Mouse (Mus musculus): ENCODE results near the gene Rbm20. TPM values are rescaled to one million over a fixed set of nuclear protein-coding genes. Genes with fewer than 3 reads are reported as not detected.

Rbm20 gene
- polyA plus RNA-seq, 1 experiment from 2014 or later: 0.59 TPM

DNA sequence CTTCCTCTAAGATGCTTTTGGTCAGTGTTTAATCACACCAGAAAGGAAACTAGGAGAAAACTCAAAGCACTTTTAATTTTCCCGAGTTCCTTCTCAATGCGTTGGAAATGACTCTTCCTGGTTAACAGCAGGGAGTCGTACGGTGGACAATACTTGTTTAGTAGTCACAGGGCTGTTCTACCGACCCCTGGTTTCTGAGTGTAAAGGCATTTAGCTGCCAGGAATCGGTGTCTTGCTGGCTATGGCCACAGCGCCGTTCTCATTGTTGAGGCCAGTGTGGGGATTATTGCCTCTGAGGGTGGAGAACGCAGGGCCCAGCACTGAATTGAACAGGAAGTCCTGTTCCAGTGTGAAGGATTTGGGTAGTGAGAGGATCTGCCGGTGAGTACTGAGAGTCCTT lies 13.7 kb downstream of the Rbm20 start:
- Histone ChIP-seq H3K27ac (ENCODE audit: low read depth) (no peak overlapping the region), H3K4me3 (ENCODE audit: low read depth, low read length) (no peak overlapping the region), H3K4me2 (no peak overlapping the region), H3K9me3 (ENCODE audit: low read depth, low read length) (no peaks in the 10 kb centered on the region), H3K27me3 (ENCODE audit: insufficient read depth, low read length) (no peaks in the 10 kb centered on the region), H3K36me3 (ENCODE audit: insufficient read depth) (no peaks in the 10 kb centered on the region), H3K4me1 (ENCODE audit: insufficient read depth) (no peaks in the 10 kb centered on the region), H3K9ac (no peak overlapping the region)
- no peak for ATAC-seq (ENCODE audit: insufficient read depth)
- no peak for DNase-seq
- no peak for TF ChIP-seq CTCF (IDR thresholded peaks at IDR 0.05; ENCODE audit: low read depth)
- 75% methylated on average over 10 of the region's 10 CpGs for WGBS

DNA sequence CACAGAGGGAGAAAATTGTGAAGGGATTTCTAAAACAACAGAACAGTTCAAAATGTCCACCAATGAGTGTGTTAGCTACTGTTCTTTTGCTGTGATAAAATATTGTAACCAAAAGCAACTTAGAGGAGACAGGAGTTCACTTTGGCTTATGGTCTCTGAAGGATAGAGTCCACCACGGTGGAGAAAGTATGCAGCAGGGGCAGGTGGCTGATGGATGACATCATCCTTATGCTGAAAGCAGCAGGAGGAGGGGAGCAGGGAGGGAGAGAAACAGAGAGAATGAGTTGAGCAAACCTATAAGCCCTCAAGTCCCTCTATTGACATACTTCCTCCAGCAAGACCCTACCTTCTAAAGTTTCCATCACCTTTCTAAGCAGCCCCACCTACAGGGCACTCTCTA lies 16.9 kb downstream of the Rbm20 start:
- no peak overlapping the region for H3K9ac ChIP-seq
- no peaks in the 10 kb centered on the region for H3K9me3 ChIP-seq (ENCODE audit: low read depth, low read length)
- ATAC-seq (ENCODE audit: insufficient read depth) (no peak), DNase-seq (no peak)
- H3K27me3 ChIP-seq (ENCODE audit: insufficient read depth, low read length): no peaks in the 10 kb centered on the region
- 0% methylated on average over 1 of the region's 1 CpGs for WGBS
- H3K36me3 ChIP-seq (ENCODE audit: insufficient read depth): no peaks in the 10 kb centered on the region
- TF ChIP-seq CTCF (IDR thresholded peaks at IDR 0.05; ENCODE audit: low read depth): no peak
- H3K4me1 ChIP-seq (ENCODE audit: insufficient read depth): peaks cover 3% of the 10 kb centered on the region; the same call in 1 of the 2 replicates
- no peak overlapping the region for H3K27ac ChIP-seq (ENCODE audit: low read depth)
- no peak overlapping the region for H3K4me3 ChIP-seq (ENCODE audit: low read depth, low read length)
- H3K4me2 ChIP-seq: no peak overlapping the region

DNA sequence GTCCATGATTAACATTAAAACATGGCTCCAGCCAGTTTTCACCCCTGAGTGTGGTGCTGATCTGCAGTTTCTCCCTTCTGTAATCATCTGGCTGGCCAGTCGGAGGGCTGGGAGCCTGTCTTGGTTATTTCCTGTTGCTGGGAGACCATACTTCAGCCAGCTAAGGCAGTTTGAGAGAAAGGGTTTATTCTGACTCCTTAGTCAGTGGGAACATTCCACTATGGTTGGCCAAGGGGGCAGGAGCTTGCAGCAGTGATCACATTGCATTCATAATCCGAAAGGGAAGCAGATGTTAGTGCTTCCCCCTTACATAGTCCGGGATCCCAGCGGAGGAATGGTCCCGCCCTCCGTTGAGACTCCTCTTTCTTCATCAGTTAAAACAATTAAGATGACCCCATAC lies 19.0 kb downstream of the Rbm20 start:
- H3K4me1 ChIP-seq (ENCODE audit: insufficient read depth): peaks cover 3% of the 10 kb centered on the region; the same call in 1 of the 2 replicates
- no peak overlapping the region for H3K4me3 ChIP-seq (ENCODE audit: low read depth, low read length)
- no peaks in the 10 kb centered on the region for H3K36me3 ChIP-seq (ENCODE audit: insufficient read depth)
- H3K27me3 ChIP-seq (ENCODE audit: insufficient read depth, low read length): no peaks in the 10 kb centered on the region
- no peak for TF ChIP-seq CTCF (IDR thresholded peaks at IDR 0.05; ENCODE audit: low read depth)
- ATAC-seq (ENCODE audit: insufficient read depth) (no peak), DNase-seq (peak; percentile 25)
- H3K9ac ChIP-seq: no peak overlapping the region
- WGBS: 59% methylated on average over 6 of the region's 6 CpGs
- no peak overlapping the region; the same call in 1 of the 2 replicates for H3K27ac ChIP-seq (ENCODE audit: low read depth)
- no peaks in the 10 kb centered on the region for H3K9me3 ChIP-seq (ENCODE audit: low read depth, low read length)
- H3K4me2 ChIP-seq: no peak overlapping the region

DNA sequence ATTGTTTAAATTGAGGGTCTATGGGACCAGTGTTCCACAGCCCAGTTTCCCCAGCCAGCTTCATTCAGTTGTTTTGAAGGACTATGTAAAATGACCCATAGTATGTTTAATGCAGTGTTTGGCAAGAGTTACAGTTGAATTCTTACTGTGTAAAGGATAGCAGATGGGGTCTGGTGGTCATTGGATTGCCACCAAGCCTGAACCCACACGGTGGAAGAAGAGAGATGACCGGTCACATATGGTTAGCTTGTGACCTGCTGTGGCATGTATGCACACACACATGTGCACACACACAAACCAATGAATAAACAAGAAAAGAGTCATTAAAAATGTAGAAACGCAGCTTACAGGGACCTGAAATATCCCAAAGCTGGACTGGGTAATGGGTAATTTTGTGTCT lies 19.5 kb downstream of the Rbm20 start:
- H3K27ac ChIP-seq (ENCODE audit: low read depth): no peak overlapping the region
- 83% methylated on average over 3 of the region's 3 CpGs for WGBS
- no peak for DNase-seq
- peaks cover 3% of the 10 kb centered on the region; the same call in 1 of the 2 replicates for H3K4me1 ChIP-seq (ENCODE audit: insufficient read depth)
- H3K4me3 ChIP-seq (ENCODE audit: low read depth, low read length): no peak overlapping the region
- no peaks in the 10 kb centered on the region for H3K36me3 ChIP-seq (ENCODE audit: insufficient read depth)
- H3K27me3 ChIP-seq (ENCODE audit: insufficient read depth, low read length): no peaks in the 10 kb centered on the region
- no peak for TF ChIP-seq CTCF (IDR thresholded peaks at IDR 0.05; ENCODE audit: low read depth)
- no peak overlapping the region for H3K9ac ChIP-seq
- ATAC-seq (ENCODE audit: insufficient read depth): no peak
- H3K4me2 ChIP-seq: no peak overlapping the region
- H3K9me3 ChIP-seq (ENCODE audit: low read depth, low read length): no peaks in the 10 kb centered on the region

DNA sequence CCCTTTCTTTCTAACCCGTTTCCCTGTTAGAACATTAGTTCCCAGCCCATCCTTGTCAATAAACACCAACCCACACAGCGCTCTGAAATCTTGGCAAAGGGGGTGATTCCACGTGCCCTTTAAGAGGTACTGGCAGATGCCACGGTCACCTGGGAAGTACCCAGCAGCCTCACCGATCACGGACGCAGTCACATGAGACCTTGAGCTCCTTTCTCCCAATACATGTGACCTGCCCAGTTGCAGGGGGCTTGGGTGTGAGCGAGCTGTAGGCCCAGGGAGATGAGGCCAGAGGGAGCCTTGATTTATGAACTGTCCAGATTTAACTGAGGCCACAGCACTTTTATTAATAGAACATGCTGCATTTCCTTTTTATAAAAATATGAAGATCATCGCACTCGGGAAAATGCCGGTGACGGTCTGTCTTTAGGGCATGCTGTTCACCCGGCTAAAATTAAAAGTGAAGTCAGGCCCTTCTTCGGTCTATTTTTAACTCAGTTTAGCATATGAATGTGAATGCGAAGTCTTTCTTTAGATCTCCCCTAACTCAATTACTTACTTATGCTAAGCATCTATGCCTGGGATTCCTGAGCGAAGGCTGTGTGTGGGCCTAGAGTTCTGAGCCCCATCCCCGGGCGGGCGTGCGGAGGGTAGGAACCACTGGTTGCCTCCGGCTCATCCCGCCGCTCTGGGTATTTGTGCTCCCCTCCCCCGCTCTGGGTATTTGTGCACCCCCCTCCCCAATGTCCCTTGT lies 20.4 kb downstream of the Rbm20 start:
- peaks cover 3% of the 10 kb centered on the region; the same call in 1 of the 2 replicates for H3K4me1 ChIP-seq (ENCODE audit: insufficient read depth)

DNA sequence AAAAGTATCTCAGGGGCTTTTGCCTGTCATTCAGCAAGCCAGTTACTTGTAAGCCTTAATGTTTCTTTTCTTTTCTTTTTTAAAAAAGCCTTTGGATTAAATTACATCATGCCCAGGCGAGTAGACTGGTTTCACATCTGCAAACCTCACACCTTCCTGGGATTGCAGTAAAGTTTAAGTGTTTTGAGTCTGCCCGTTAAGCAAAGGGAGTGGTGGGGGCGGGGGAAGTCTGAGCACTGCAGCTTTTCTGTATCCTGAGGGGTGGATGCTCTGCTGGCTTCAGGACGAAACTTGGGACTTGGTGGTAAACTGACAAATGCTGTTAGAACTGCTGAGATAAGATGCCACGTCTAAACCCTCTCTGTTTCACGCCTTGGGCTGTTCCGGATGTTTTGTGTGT lies 22.6 kb downstream of the Rbm20 start:
- no peak overlapping the region for H3K27ac ChIP-seq (ENCODE audit: low read depth)
- H3K9ac ChIP-seq: no peak overlapping the region
- H3K9me3 ChIP-seq (ENCODE audit: low read depth, low read length): no peaks in the 10 kb centered on the region
- DNase-seq: no peak
- H3K4me3 ChIP-seq (ENCODE audit: low read depth, low read length): no peak overlapping the region
- TF ChIP-seq CTCF (IDR thresholded peaks at IDR 0.05; ENCODE audit: low read depth): no peak
- no peaks in the 10 kb centered on the region for H3K36me3 ChIP-seq (ENCODE audit: insufficient read depth)
- H3K4me1 ChIP-seq (ENCODE audit: insufficient read depth): peaks cover 3% of the 10 kb centered on the region; the same call in 1 of the 2 replicates
- no peak overlapping the region for H3K4me2 ChIP-seq
- WGBS: 13% methylated on average over 7 of the region's 7 CpGs
- 0 out of 2 replicates have a peak, but pooled peaks cover 4% of the 10 kb centered on the region for H3K27me3 ChIP-seq (ENCODE audit: insufficient read depth, low read length)
- ATAC-seq (ENCODE audit: insufficient read depth): no peak

More for the DNA sequence above, 20.4 kb downstream of the Rbm20 start:
- Histone ChIP-seq H3K27ac (ENCODE audit: low read depth) (no peak overlapping the region), H3K36me3 (ENCODE audit: insufficient read depth) (no peaks in the 10 kb centered on the region), H3K9me3 (ENCODE audit: low read depth, low read length) (no peaks in the 10 kb centered on the region), H3K4me3 (ENCODE audit: low read depth, low read length) (no peak overlapping the region), H3K4me2 (no peak overlapping the region), H3K27me3 (ENCODE audit: insufficient read depth, low read length) (no peaks in the 10 kb centered on the region), H3K9ac (no peak overlapping the region)
- WGBS: 35% methylated on average over 24 of the region's 24 CpGs
- ATAC-seq (ENCODE audit: insufficient read depth) (peak; percentile 41; the same call in 1 of the 2 replicates), DNase-seq (peak; percentile 33)
- TF ChIP-seq CTCF (IDR thresholded peaks at IDR 0.05; ENCODE audit: low read depth): no peak

DNA sequence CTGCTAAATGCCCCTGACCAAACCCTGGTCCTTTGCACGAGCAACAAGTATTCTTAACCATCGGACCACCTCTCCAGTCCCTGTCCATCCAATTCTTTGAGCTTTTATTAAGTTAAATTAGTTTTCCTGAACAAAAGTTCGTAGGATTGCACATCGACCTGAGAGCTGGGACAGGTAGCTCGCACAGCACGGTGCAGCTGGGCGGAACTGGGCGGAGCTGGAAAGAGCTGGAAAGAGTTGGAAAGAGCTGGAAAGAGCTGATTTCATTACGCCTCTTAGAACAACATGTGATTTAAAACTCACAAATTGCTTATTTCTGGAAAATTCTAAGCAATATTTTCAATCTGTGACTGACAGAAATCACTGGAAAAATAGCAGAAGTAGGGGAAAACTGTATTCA lies 24.3 kb downstream of the Rbm20 start:
- Histone ChIP-seq H3K27ac (ENCODE audit: low read depth) (no peak overlapping the region), H3K36me3 (ENCODE audit: insufficient read depth) (no peaks in the 10 kb centered on the region), H3K9me3 (ENCODE audit: low read depth, low read length) (no peaks in the 10 kb centered on the region), H3K4me1 (ENCODE audit: insufficient read depth) (peaks cover 3% of the 10 kb centered on the region; the same call in 1 of the 2 replicates), H3K27me3 (ENCODE audit: insufficient read depth, low read length) (0 out of 2 replicates have a peak, but pooled peaks cover 4% of the 10 kb centered on the region), H3K9ac (no peak overlapping the region), H3K4me3 (ENCODE audit: low read depth, low read length) (no peak overlapping the region), H3K4me2 (no peak overlapping the region)
- DNase-seq: no peak
- 73% methylated on average over 9 of the region's 9 CpGs for WGBS
- no peak for TF ChIP-seq CTCF (IDR thresholded peaks at IDR 0.05; ENCODE audit: low read depth)
- no peak for ATAC-seq (ENCODE audit: insufficient read depth)
